Mouse (Mus musculus) limb, embryonic 11.5 days (tissue): ENCODE data around the gene Fgfr2. TPM values are rescaled to one million over a fixed set of nuclear protein-coding genes. Genes with fewer than 3 reads are reported as not detected.

Experiments
- ATAC-seq: fragments of 200-750 bp; cut with Nextera tagmentation; 2 replicates; pipeline ENCODE4 v1.8.0; 2017; ENCODE audit warnings: low read depth; ENCODE audit not compliant: insufficient number of reproducible peaks, low FRiP score, low TSS enrichment
- DNase-seq: peaks from one replicate; pipeline ENCODE4 v3.0.0-alpha.2; 2015; ENCODE audit warnings: low spot score
- H3K27ac ChIP-seq: fragments of 300-500 bp; sonication (generic); replicated peaks from 2 replicates; pipeline ENCODE4 v1.5.1; 2014; ENCODE audit warnings: low read depth, mild to moderate bottlenecking, low read length
- H3K27me3 ChIP-seq: fragments of 300-500 bp; sonication (generic); 2 replicates; pipeline ENCODE4 v1.6.1; 2014; ENCODE audit warnings: mild to moderate bottlenecking, low read length, mixed read lengths; ENCODE audit not compliant: control insufficient read depth, insufficient read depth
- H3K36me3 ChIP-seq: fragments of 300-500 bp; sonication (generic); 2 replicates; pipeline ENCODE4 v1.6.1; 2014; ENCODE audit warnings: mild to moderate bottlenecking, low read length, moderate library complexity, mixed read lengths; ENCODE audit not compliant: control insufficient read depth, insufficient read depth
- H3K4me1 ChIP-seq: fragments of 300-500 bp; sonication (generic); 2 replicates; pipeline ENCODE4 v1.6.1; 2014; ENCODE audit warnings: low read length, mixed read lengths; ENCODE audit not compliant: control insufficient read depth, insufficient read depth
- H3K4me2 ChIP-seq: fragments of 300-500 bp; sonication (generic); 2 replicates; pipeline ENCODE4 v1.6.1; 2014; ENCODE audit warnings: low read depth, mild to moderate bottlenecking, moderate library complexity; ENCODE audit not compliant: severe bottlenecking
- H3K4me3 ChIP-seq: fragments of 300-500 bp; sonication (generic); 2 replicates; pipeline ENCODE4 v1.5.1; 2014; ENCODE audit warnings: low read depth, low read length
- H3K9ac ChIP-seq: fragments of 300-500 bp; sonication (generic); 2 replicates; pipeline ENCODE4 v1.6.1; 2014; ENCODE audit warnings: mild to moderate bottlenecking, low read length
- H3K9me3 ChIP-seq: fragments of 300-500 bp; sonication (generic); 2 replicates; pipeline ENCODE4 v1.6.1; 2016; ENCODE audit warnings: low read length; ENCODE audit not compliant: control insufficient read depth
- WGBS: fragments of 180-500 bp; shearing (Covaris S2); extraction: QIAGEN DNeasy Blood & Tissue Kit; methylation state at CpG from one replicate; pipeline ENCODE4 v1.1.7; 2014; 5-methylcytosine and 5-hydroxymethylcytosine counted together
- polyA plus RNA-seq: library from polyadenylated mRNA; unstranded; fragments of >200 nt; fragmentation: Nextera tagmentation; extraction: Ambion mirVana; gene quantifications from 2 replicates; pipeline ENCODE4 v1.2.1, GENCODE M21; 2014

Gene Fgfr2
- polyA plus RNA-seq, 1 experiment from 2014 or later: 60.1 TPM

DNA sequence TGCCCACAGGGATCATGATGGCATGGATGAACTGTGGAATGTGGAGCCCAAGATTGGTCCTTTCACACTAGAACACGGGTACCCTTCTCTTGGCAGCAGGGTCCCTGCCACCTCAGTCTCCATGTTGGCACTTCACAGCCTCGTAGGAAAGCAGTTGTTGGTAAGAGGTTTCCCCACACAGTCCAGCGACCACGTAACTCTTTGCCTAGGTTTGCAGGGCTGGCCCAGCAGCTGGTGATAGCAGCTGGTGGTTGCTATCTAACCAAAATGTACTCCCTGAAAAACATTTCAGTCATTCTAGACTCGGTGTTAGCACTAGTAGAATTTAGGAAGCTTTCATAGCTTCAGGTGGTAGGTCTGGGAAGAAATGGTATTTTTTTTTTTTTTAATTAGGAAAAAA, 2464.0 kb downstream of the Fgfr2 start:
- H3K9me3 ChIP-seq: no peaks in the 10 kb centered on the region
- no peak overlapping the region for H3K9ac ChIP-seq
- 0 out of 2 replicates have a peak, but pooled peaks cover 2% of the 10 kb centered on the region for H3K4me1 ChIP-seq
- H3K4me2 ChIP-seq: no peak overlapping the region
- no peak overlapping the region for H3K4me3 ChIP-seq
- no peaks in the 10 kb centered on the region for H3K36me3 ChIP-seq
- WGBS: 94% methylated on average over 5 of the region's 5 CpGs
- no peak for DNase-seq
- no peak overlapping the region for H3K27ac ChIP-seq
- no peak for ATAC-seq
- no peaks in the 10 kb centered on the region for H3K27me3 ChIP-seq

- Histone ChIP-seq H3K9ac (no peak overlapping the region), H3K9me3 (no peaks in the 10 kb centered on the region), H3K27ac (no peak overlapping the region), H3K27me3 (no peaks in the 10 kb centered on the region), H3K4me3 (no peak overlapping the region), H3K36me3 (no peaks in the 10 kb centered on the region), H3K4me1 (0 out of 2 replicates have a peak, but pooled peaks cover 2% of the 10 kb centered on the region), H3K4me2 (no peak overlapping the region)
- no peak for ATAC-seq
- DNase-seq: no peak
- 67% methylated on average over 13 of the region's 13 CpGs for WGBS
Observed at GRCm38 (mm10) chr7:130657751-130658150, 2465.4 kb downstream of the Fgfr2 start.

DNA sequence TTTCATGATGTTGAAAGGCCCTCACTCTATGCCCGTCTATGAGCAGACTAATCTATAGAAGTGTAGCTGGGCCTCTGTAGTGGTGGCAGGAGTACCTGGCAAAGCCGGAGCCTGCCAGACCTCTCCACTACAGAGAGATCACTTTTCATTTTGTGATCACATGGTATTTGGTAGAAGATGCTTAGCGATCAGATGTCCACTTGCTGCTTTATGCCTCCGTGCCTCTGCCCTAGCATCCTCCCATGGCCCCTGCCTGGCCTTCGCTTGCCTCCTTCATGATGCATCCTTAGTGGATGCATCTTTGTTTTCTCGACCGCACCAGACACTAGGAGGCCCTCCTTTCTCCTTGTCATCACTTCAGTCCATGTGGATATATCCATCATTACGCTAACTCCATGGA, 2466.2 kb downstream of the Fgfr2 start:
- Histone ChIP-seq H3K4me1 (no peaks in the 10 kb centered on the region), H3K4me3 (no peak overlapping the region), H3K9me3 (no peaks in the 10 kb centered on the region), H3K9ac (no peak overlapping the region), H3K27ac (no peak overlapping the region), H3K36me3 (no peaks in the 10 kb centered on the region), H3K27me3 (no peaks in the 10 kb centered on the region), H3K4me2 (no peak overlapping the region)
- 91% methylated on average over 8 of the region's 8 CpGs for WGBS
- ATAC-seq (no peak), DNase-seq (no peak)

DNA sequence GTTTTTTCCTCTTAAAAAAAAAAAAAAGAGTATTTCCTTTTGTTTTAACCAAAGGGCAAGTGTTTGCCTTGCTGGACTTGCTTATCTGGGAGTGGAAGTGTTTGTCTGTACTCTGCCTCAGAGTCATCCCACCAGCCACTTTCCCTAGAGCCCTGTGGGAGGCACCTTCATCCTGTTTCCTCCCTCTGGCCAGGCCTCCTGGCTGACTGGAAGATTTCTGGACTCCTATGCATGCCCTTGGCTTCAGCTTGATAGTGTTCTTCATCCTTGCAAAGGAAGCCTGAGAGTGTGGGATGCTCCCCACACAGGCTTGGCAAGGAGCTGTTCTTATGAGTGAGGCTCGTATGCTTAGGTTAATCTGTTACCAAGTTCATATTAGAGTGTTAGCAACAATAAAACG, 2468.6 kb downstream of the Fgfr2 start:
- 75% methylated on average over 2 of the region's 2 CpGs for WGBS
- Histone ChIP-seq H3K27me3 (no peaks in the 10 kb centered on the region), H3K9me3 (no peaks in the 10 kb centered on the region), H3K4me2 (no peak overlapping the region), H3K36me3 (no peaks in the 10 kb centered on the region), H3K4me3 (no peak overlapping the region), H3K27ac (no peak overlapping the region), H3K9ac (no peak overlapping the region), H3K4me1 (0 out of 2 replicates have a peak, but pooled peaks cover 3% of the 10 kb centered on the region)
- ATAC-seq (no peak), DNase-seq (no peak)

DNA sequence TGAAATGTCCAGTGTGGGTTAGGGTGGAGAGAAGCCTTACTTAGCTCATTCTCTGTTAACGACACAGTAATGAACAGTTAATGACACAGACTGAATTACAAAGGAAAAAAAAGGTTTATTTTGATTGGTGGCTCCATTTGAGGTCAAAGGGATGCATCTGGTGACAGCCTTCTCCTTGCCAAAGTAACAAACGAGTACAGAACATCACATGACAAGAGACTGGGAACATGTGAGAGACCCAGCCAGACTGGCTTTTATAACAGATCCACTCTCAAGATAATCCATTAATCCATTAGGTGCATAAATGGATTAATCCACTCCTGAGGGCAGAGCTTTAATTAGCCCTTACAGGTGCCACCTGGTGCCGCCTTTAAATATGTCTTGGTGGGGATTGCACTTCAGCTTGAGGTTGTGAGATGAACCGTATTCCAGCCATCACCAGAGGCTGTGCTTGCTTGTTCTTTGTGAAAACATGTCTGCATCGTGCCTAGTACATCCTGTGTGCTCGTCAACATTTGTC, 2470.1 kb downstream of the Fgfr2 start:
- Histone ChIP-seq H3K4me2 (no peak overlapping the region), H3K4me3 (no peak overlapping the region), H3K9ac (no peak overlapping the region), H3K4me1 (peaks cover 7% of the 10 kb centered on the region; the same call in 1 of the 2 replicates), H3K9me3 (no peaks in the 10 kb centered on the region), H3K27ac (no peak overlapping the region), H3K36me3 (no peaks in the 10 kb centered on the region), H3K27me3 (no peaks in the 10 kb centered on the region)
- WGBS: 74% methylated on average over 6 of the region's 6 CpGs
- no peak for ATAC-seq
- no peak for DNase-seq

DNA sequence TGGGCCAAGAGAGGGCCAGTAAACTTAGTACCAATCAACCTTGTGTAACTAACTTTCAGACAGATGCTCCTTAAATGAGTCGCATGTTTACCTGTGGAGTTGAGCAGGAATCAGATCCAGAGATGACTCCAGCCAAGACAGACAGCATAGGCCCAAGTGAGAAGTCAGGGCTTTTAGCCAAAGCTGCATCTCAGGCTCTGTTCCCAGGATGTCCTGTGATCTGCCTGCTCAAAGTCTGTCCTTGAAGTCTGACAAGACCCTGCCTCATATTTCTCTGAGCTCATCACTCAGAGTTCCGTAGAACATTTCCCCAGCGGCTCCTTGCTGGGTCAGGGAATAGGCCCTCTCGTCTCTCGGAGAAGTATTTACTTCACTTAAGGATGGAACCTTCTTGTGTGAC, 2472.5 kb downstream of the Fgfr2 start:
- DNase-seq (no peak), ATAC-seq (no peak)
- no peaks in the 10 kb centered on the region for H3K9me3 ChIP-seq
- no peak overlapping the region for H3K4me2 ChIP-seq
- H3K27ac ChIP-seq: no peak overlapping the region
- H3K4me3 ChIP-seq: no peak overlapping the region
- H3K27me3 ChIP-seq: no peaks in the 10 kb centered on the region
- no peak overlapping the region for H3K9ac ChIP-seq
- WGBS: 86% methylated on average over 5 of the region's 5 CpGs
- no peaks in the 10 kb centered on the region for H3K36me3 ChIP-seq
- peaks cover 14% of the 10 kb centered on the region for H3K4me1 ChIP-seq

DNA sequence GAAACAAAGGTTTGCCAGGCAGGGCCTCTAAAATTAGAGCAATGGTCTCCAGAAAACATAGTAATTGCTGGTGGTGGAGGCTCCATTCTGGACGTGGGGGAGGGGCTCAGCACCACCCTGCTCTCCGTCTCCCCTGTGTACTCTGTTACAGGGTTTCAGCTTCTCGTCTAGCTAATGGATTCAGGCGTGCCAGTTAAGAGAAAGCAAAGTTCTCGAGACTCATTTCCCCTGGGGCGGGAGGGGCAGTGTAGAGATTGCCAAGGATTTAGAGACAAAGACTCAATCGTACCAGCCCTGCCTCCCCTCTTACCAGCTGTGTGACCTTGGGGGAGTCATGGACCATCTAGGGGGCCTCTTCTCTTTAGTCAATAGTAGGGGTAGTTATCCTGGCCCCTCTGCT, 2473.9 kb downstream of the Fgfr2 start:
- DNase-seq (no peak), ATAC-seq (no peak)
- Histone ChIP-seq H3K27me3 (no peaks in the 10 kb centered on the region), H3K4me1 (peaks cover 14% of the 10 kb centered on the region), H3K4me2 (no peak overlapping the region), H3K4me3 (no peak overlapping the region), H3K9me3 (no peaks in the 10 kb centered on the region), H3K36me3 (no peaks in the 10 kb centered on the region), H3K27ac (no peak overlapping the region), H3K9ac (no peak overlapping the region)
- 43% methylated on average over 7 of the region's 7 CpGs for WGBS

GRCm38 (mm10) chr7:130648061-130648460, 2475.1 kb downstream of the Fgfr2 start:
- WGBS: 80% methylated on average over 4 of the region's 4 CpGs

GRCm38 (mm10) chr7:130646762-130647139, 2476.4 kb downstream of the Fgfr2 start:
- Histone ChIP-seq H3K4me2 (peak overlapping the region; percentile 86), H3K4me3 (peak overlapping the region; percentile 67), H3K36me3 (no peaks in the 10 kb centered on the region), H3K27me3 (no peaks in the 10 kb centered on the region), H3K9ac (peak overlapping the region; percentile 93), H3K9me3 (no peaks in the 10 kb centered on the region), H3K27ac (peak overlapping the region; percentile 87; the same call in 1 of the 2 replicates), H3K4me1 (peaks cover 13% of the 10 kb centered on the region)
- ATAC-seq (peak; percentile 63; the same call in 1 of the 2 replicates), DNase-seq (peak; percentile 81)
- under 1% methylated on average over 18 of the region's 18 CpGs for WGBS

More at GRCm38 (mm10) chr7:130648061-130648460, 2475.1 kb downstream of the Fgfr2 start:
- DNase-seq (no peak), ATAC-seq (no peak)
- H3K4me1 ChIP-seq: peaks cover 14% of the 10 kb centered on the region
- H3K9ac ChIP-seq: no peak overlapping the region
- no peaks in the 10 kb centered on the region for H3K27me3 ChIP-seq
- H3K4me2 ChIP-seq: no peak overlapping the region
- no peak overlapping the region for H3K4me3 ChIP-seq
- H3K27ac ChIP-seq: no peak overlapping the region
- no peaks in the 10 kb centered on the region for H3K36me3 ChIP-seq
- no peaks in the 10 kb centered on the region for H3K9me3 ChIP-seq
